Mouse (Mus musculus) urinary bladder, postnatal 14 days (tissue): ENCODE data around the gene Vmn1r115.
"Not testable (repeated sequence)": the region's sequence is repeated elsewhere in the genome, so short reads cannot be mapped to it uniquely, and the experiment has no call there.

Source experiments
- DNase-seq: peaks from one replicate; pipeline ENCODE4 v3.0.0; 2021; ENCODE audit warnings: low spot score

The Vmn1r115 gene

DNA sequence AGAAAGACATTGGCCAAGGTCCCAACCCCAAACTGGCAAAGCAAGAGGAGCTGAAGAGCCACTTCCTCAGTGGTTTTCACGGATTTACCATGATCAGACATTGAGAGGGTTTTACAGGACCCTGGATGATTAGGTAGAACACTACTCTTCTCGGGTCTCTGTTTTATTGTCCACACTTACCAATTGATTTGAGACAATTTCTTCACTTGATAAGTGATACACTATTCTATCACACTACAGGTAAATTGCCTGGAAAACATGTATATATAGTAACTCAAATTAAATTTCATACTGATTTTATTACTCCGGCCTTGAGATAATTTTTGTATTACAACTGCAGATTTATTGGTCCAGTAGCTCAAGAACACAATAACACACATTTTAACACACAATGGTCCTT is at the start of gene Vmn1r115:
TSS of gene Vmn1r115 (minus strand) at position 101 of the 400 bp plus-strand sequence.
- not testable (repeated sequence) for DNase-seq

DNA sequence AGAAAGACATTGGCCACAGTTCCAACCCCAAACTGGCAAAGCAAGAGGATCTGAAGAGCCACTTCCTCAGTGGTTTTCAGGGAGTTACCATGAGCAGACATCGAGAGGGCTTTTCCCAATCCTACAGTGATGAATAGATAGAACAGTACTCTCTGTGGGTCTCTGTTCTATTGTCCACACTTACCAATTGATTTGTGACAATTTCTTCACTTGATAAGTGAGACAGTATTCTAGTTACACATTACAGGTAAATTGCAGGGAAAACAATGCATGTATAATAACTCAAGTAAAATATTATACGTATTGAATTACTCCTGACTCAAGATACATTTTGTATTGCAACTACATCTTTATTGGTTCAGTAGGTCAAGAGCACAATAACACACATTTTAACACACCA is 39.2 kb upstream of the Vmn1r115 start, which contains the start of gene Vmn1r117:
TSS of gene Vmn1r117 (minus strand) at position 101 of the 400 bp plus-strand sequence.
- not testable (repeated sequence) for DNase-seq

DNA sequence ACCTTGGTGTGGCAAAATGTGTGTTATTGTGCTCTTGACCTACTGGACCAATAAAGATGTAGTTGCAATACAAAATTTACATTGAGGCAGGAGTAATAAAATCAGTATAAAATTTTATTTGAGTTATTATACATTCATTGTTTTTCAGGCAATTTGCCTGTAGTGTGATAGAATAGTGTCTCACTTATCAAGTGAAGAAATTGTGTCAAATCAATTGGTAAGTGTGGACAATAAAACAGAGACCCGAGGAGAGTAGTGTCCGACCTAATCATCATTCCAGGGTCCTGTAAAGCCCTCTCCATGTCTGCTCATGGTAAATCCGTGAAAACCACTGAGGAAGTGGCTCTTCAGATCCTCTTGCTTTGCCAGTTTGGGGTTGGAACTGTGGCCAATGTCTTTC is 27.2 kb upstream of the Vmn1r115 start, which contains the start of gene Vmn1r116:
TSS of gene Vmn1r116 (plus strand) at position 301 of the 400 bp plus-strand sequence.
- DNase-seq = not testable (repeated sequence)

DNA sequence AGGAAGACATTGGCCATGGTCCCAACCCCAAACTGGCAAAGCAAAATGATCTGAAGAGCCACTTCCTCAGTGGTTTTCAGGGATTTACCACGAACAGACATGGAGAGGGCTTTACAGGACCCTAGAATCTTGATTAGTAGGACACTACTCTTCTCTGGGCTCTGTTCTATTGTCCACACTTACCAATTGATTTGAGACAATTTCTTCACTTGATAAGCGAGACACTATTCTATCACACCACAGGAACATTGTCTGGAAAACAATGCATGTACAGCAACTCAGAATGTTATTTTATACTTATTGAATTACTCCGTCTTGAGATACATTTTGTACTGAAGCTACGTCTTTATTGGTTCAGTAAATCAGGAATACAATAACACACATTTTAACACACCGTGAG is 32.7 kb downstream of the Vmn1r115 start, which contains the start of gene Vmn1r114:
TSS of gene Vmn1r114 (minus strand) at position 101 of the 400 bp plus-strand sequence.
- DNase-seq = not testable (repeated sequence)
